Mouse (Mus musculus) liver, postnatal 0 days (tissue): Measurements from ENCODE around the gene Nup85. TPM values are rescaled to one million over a fixed set of nuclear protein-coding genes. Genes with fewer than 3 reads are reported as not detected.

ENCODE experiments used
- ATAC-seq: fragments of 200-750 bp; cut with Nextera tagmentation; 2 replicates; pipeline ENCODE4 v1.8.0; 2017; ENCODE audit warnings: mild to moderate bottlenecking, moderate library complexity
- DNase-seq: peaks from one replicate; pipeline ENCODE4 v3.0.0-alpha.2; 2016
- H3K27ac ChIP-seq: fragments of 300-500 bp; sonication (generic); 2 replicates; pipeline ENCODE4 v1.5.1; 2014; ENCODE audit warnings: antibody characterized with exemption, moderate library complexity, mild to moderate bottlenecking, low read depth
- H3K27me3 ChIP-seq: fragments of 300-500 bp; sonication (generic); 2 replicates; pipeline ENCODE4 v1.6.1; 2014; ENCODE audit warnings: low read length, control low read depth, mixed read lengths; ENCODE audit not compliant: insufficient read depth
- H3K36me3 ChIP-seq: fragments of 300-500 bp; sonication (generic); replicated peaks from 2 replicates; pipeline ENCODE4 v1.6.1; 2014; ENCODE audit warnings: mild to moderate bottlenecking, control low read depth, low read length, moderate library complexity, mixed read lengths; ENCODE audit not compliant: insufficient read depth
- H3K4me1 ChIP-seq: fragments of 300-500 bp; sonication (generic); 2 replicates; pipeline ENCODE4 v1.6.1; 2014; ENCODE audit warnings: antibody characterized with exemption, mild to moderate bottlenecking, control low read depth; ENCODE audit not compliant: insufficient read depth
- H3K4me2 ChIP-seq: fragments of 300-500 bp; sonication (generic); 2 replicates; pipeline ENCODE4 v1.6.1; 2014; ENCODE audit warnings: low read depth, mild to moderate bottlenecking, low read length, moderate library complexity, mixed read lengths
- H3K4me3 ChIP-seq: fragments of 300-500 bp; sonication (generic); 2 replicates; pipeline ENCODE4 v1.5.1; 2014; ENCODE audit warnings: low read depth, low read length
- H3K9ac ChIP-seq: fragments of 300-500 bp; sonication (generic); replicated peaks from 2 replicates; pipeline ENCODE4 v1.6.1; 2014; ENCODE audit warnings: mild to moderate bottlenecking, moderate library complexity
- H3K9me3 ChIP-seq: fragments of 300-500 bp; sonication (generic); 2 replicates; pipeline ENCODE4 v1.6.1; 2016; ENCODE audit warnings: mild to moderate bottlenecking, control low read depth, low read length, mixed read lengths
- CTCF ChIP-seq: sonication (generic); IDR thresholded peaks from 2 replicates; pipeline ENCODE4 v1.5.1; 2016; ENCODE audit warnings: antibody characterized with exemption, low read depth
- EP300 ChIP-seq: IDR thresholded peaks from 2 replicates; pipeline ENCODE4 v1.6.1; 2016; ENCODE audit warnings: antibody characterized with exemption, low read depth, mild to moderate bottlenecking
- WGBS: fragments of 180-500 bp; shearing (Covaris S2); extraction: QIAGEN DNeasy Blood & Tissue Kit; methylation state at CpG from one replicate; pipeline ENCODE4 v1.1.7; 2014; ENCODE audit not compliant: insufficient replicate concordance; 5-methylcytosine and 5-hydroxymethylcytosine counted together
- polyA plus RNA-seq: library from polyadenylated mRNA; unstranded; fragments of >200 nt; fragmentation: Nextera tagmentation; extraction: Ambion mirVana; gene quantifications from 2 replicates; pipeline ENCODE4 v1.2.1, GENCODE M21; 2015

The Nup85 gene
- polyA plus RNA-seq, 1 experiment from 2014 or later = 46.0 TPM

DNA sequence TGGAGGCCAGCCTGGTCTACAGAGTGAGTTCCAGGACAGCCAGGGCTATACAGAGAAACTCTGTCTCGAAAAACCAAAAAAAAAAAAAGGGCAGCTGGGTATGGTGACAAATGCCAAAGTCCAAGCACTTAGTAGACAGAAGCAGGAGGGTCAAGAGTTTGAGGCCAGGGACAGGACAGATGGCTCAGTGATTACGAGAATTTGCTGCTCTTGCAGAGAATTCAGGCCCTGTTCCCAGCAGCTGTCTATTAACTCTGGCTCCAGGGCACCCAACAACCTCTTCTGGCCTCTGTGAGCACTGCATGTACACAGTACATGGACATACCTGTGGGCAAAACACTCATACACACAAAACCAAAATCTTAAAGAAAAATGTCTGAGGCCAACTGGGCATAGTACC lies 53.8 kb downstream of the Nup85 start:
- DNase-seq = no peak

DNA sequence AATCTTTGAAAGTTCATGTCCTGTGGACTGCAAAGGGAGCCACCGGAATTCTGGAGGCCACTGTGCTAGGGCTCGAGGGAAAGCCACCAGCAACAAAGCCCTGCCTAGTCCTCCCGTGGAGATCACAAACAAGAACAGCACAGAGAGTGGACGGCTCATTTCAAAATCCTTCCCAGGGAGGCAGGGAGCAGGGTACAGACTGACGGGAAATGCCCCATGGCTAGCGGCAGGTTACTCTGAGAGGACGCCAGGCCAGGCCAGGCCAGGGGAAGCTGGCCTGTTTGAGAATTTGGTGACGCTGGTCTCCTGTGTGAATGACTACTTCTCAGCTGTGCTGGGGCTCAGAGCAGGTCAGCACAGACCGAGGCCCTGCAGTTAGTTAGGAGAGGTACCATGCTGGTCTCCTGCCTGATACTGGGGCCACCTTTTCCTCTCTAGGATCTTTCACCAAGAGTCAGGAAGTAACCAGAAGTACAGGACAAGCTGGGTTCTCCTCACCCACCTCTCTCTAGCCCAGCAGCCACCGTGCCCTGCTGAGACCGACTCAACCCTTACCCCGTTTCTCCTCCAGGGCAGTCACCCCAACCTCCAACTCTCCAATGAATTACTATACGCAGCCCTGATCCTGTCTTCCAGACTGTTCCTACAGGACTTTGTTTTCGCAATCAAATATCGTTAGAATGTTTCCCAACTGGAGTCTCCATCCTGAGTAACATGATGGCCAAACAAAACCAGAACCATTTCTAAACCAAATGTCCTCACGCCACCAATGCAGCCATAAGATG lies 54.7 kb downstream of the Nup85 start:
- H3K4me2 ChIP-seq = no peak overlapping the region
- H3K9me3 ChIP-seq = no peaks in the 10 kb centered on the region
- no peak overlapping the region for H3K9ac ChIP-seq
- 77% methylated on average over 16 of the region's 16 CpGs for WGBS
- H3K4me3 ChIP-seq = no peak overlapping the region
- ATAC-seq (no peak), DNase-seq (peak; percentile 13)
- peaks cover 38% of the 10 kb centered on the region for H3K36me3 ChIP-seq
- H3K4me1 ChIP-seq = no peaks in the 10 kb centered on the region; the same call in 1 of the 2 replicates
- no peak overlapping the region for H3K27ac ChIP-seq
- TF ChIP-seq EP300 (no peak), CTCF (no peak)
- H3K27me3 ChIP-seq = no peaks in the 10 kb centered on the region

More for the DNA sequence above, 53.8 kb downstream of the Nup85 start:
- no peak for ATAC-seq
- Histone ChIP-seq H3K4me3 (no peak overlapping the region), H3K9me3 (no peaks in the 10 kb centered on the region), H3K9ac (no peak overlapping the region), H3K36me3 (peaks cover 30% of the 10 kb centered on the region), H3K27ac (no peak overlapping the region), H3K4me1 (peaks cover 9% of the 10 kb centered on the region), H3K4me2 (no peak overlapping the region), H3K27me3 (no peaks in the 10 kb centered on the region)
- no peak for TF ChIP-seq CTCF
- TF ChIP-seq EP300 = no peak
- WGBS = 73% methylated on average over 2 of the region's 2 CpGs

DNA sequence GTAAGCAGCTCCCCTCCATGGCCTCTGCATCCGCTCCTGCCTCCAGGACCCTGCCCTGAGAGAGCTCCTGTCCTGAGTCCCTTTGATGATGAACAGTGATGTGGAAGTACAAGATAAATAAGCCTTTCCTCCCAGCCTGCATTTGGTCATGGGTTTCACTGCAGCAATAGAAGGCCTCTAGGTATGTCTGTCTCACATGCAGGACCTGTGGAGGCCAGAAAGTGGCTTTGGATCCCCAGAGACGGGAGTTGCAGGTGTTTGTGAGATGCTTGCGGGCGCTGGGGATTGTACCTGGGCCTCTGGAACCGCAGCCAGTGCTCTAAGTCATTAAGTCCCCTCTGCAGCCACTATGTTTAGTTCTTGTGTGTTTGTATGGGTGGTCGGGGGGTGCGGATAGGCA lies 55.7 kb downstream of the Nup85 start:
- 79% methylated on average over 7 of the region's 7 CpGs for WGBS

DNA sequence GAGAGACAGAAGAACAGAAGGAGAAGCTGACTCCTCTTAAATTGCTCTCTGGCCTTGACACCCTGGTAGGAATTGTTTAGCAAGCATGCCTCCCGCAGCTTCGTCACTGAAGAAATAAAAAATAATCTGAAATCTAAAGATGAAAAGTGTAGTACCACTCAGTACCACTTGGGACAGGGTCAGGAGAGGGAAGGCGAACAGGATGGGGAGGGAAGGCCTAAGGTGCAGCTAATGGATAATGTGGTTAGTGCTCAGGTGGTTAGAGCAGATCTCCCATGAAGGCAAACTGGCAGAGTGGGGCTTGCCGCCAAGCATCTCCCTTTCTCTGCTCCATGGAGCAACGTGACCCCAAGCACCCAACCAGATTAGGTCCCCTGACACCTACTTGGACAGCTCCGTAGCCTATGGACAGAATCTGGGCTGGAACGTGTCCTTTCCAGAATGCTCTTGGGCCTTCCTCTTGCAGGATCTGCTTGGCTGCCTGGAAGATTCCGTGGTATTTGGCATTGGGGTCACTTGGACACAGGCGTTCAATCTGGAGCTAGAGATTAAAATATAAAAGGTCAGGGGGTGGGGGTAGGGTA lies 59.3 kb downstream of the Nup85 start:
- Histone ChIP-seq H3K4me3 (no peak overlapping the region), H3K9me3 (no peaks in the 10 kb centered on the region), H3K4me2 (no peak overlapping the region), H3K27me3 (no peaks in the 10 kb centered on the region), H3K4me1 (peaks cover 10% of the 10 kb centered on the region), H3K27ac (no peak overlapping the region), H3K9ac (no peak overlapping the region), H3K36me3 (peaks cover 31% of the 10 kb centered on the region)
- WGBS = 78% methylated on average over 9 of the region's 9 CpGs
- ATAC-seq = no peak
- no peak for TF ChIP-seq EP300
- TF ChIP-seq CTCF = peak; percentile 58
- no peak for DNase-seq

More for the DNA sequence above, 55.7 kb downstream of the Nup85 start:
- Histone ChIP-seq H3K4me1 (no peaks in the 10 kb centered on the region; the same call in 1 of the 2 replicates), H3K9ac (no peak overlapping the region), H3K4me2 (no peak overlapping the region), H3K36me3 (peaks cover 38% of the 10 kb centered on the region), H3K27me3 (no peaks in the 10 kb centered on the region), H3K4me3 (no peak overlapping the region), H3K9me3 (no peaks in the 10 kb centered on the region), H3K27ac (no peak overlapping the region)
- DNase-seq = no peak
- no peak for ATAC-seq
- TF ChIP-seq CTCF (no peak), EP300 (no peak)

DNA sequence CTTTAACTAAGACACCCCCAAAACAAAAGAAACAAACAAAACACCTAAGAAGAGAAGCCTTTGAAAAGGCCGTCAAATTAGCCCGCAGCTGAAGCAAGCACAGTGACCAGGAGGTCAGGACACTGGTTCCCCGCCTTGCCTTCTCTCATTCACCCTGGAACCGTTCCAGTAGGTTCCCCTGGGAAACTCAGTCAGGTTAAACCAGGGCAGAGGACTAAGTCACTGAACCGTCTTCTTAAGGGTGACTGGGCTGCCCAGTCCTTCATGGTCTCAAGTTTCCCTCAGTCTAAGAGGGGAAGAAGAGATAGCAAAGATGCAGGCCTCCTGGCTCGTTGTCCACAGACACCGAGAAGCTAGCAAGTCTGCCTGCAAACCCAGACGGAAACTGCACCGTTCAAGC lies 61.6 kb downstream of the Nup85 start:
- Histone ChIP-seq H3K4me3 (no peak overlapping the region), H3K9ac (no peak overlapping the region), H3K9me3 (no peaks in the 10 kb centered on the region), H3K36me3 (peaks cover 22% of the 10 kb centered on the region), H3K4me1 (peaks cover 10% of the 10 kb centered on the region), H3K4me2 (no peak overlapping the region), H3K27ac (no peak overlapping the region), H3K27me3 (no peaks in the 10 kb centered on the region)
- ATAC-seq (no peak), DNase-seq (no peak)
- TF ChIP-seq CTCF (no peak), EP300 (no peak)
- 77% methylated on average over 9 of the region's 9 CpGs for WGBS

DNA sequence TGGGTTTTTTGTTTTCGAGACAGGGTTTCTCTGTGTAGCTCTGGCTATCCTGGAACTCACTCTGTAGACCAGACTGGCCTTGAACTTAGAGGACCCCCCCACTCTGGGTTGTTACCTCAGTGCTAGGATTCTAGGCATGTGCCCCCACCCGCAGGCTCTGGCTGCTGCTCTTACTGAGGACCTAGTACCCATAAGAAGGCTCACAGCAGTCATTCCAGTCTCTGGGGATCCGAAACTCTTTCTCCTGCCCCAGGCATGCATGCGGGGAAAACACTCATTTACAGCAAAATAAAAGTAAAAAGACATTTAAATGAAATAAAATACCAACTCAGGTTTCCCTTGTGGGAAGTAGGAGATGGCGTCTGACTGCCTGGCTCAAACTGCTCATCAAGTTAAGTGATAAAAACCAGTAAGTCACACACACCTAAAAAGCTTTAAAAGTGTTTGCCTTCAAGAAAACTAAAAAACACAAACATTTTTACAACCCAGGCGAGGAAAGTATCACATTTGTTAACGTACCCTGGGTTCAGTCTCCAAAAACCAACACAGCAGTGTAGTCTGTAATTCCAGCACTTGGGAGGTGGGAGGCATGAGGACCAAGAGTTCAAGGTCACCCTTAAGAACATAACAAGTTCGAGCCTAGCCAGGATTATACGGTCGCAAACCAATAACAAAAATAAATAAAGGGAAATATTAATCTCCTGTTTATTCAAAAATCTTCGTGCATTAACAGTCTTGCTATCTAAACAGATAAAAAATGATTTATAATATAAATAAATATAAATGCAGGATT lies 62.8 kb downstream of the Nup85 start:
- H3K27ac ChIP-seq = peak overlapping the region; percentile 73; the same call in 1 of the 2 replicates
- no peaks in the 10 kb centered on the region for H3K9me3 ChIP-seq
- TF ChIP-seq CTCF (no peak), EP300 (no peak)
- WGBS = 48% methylated on average over 11 of the region's 11 CpGs
- H3K36me3 ChIP-seq = peaks cover 16% of the 10 kb centered on the region
- no peak for ATAC-seq
- H3K4me2 ChIP-seq = peak overlapping the region; percentile 95
- no peaks in the 10 kb centered on the region for H3K27me3 ChIP-seq
- no peak for DNase-seq
- H3K4me3 ChIP-seq = peak overlapping the region; percentile 84
- H3K9ac ChIP-seq = peak overlapping the region; percentile 79
- peaks cover 13% of the 10 kb centered on the region for H3K4me1 ChIP-seq
